Mouse (Mus musculus): ENCODE measurements around the gene Tnip1.

GRCm38 (mm10) chr11:54930318-54930979 lies 32.3 kb downstream of the Tnip1 start:
- TF ChIP-seq POLR2A (IDR thresholded peaks at IDR 0.05; ENCODE audit: control insufficient read depth, extremely low read depth, insufficient read depth, low read length, poor library complexity) (no peak), CTCF (IDR thresholded peaks at IDR 0.05; ENCODE audit: borderline replicate concordance, control insufficient read depth, extremely low read depth, insufficient read depth, low read length, poor library complexity) (no peak)
